Mouse (Mus musculus): ENCODE results near the gene Edem1. TPM values are rescaled to one million over a fixed set of nuclear protein-coding genes. Genes with fewer than 3 reads are reported as not detected.
A peak's percentile ranks its signal among the peaks of the same experiment; 100 is the strongest.

Edem1 gene
- polyA plus RNA-seq (2015; fragmentation: Nextera tagmentation; extraction: Ambion mirVana), result 10.7 and 15.1 TPM in 2 replicates

DNA sequence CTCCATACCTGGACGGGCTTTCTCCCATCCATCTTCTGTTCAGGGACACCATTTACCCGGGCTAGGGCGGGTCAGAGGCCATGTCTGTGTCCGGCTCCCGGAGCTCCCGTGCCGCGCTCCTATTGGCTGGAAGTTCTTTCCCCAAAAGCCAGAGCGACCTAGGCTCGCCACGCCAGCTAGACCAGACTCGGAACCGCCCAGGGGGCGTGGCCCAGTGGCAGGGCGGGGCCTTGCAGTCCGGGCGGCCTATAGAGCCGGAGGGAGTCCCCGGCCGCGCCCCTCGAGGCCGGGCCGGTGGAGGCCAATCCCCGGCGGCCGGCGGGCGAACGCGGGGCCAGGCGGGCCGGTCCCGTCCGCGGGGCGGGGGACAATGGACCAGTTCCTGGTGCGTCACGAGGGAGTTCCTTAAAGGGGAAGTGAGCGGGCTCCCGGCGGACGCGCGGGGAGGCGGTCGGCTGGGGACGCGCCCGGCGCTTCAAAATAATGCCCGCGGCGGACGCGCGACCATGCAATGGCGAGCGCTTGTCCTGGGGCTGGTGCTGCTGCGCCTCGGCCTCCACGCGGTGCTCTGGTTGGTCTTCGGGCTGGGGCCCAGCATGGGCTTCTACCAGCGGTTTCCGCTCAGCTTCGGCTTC, at the start of gene Edem1:
TSS of gene Edem1 (plus strand) at position 408 of the 635 bp plus-strand sequence.
- under 1% methylated on average over 67 of the region's 67 CpGs for WGBS
- no peaks in the 10 kb centered on the region for H3K9me3 ChIP-seq (replicated peaks)
- peak within 1 kb of the TSS; percentile 87 for H3K4me2 ChIP-seq
- ATAC-seq (replicated peaks; ENCODE audit: insufficient number of reproducible peaks, insufficient read depth, low FRiP score, low read depth), result peak; percentile 99
- H3K9ac ChIP-seq, result peak within 1 kb of the TSS; percentile 93
- H3K4me3 ChIP-seq, result peak within 1 kb of the TSS; percentile 91
- peak within 1 kb of the TSS; percentile 85 for H3K27ac ChIP-seq
- peaks cover 3% of the 10 kb centered on the region for H3K36me3 ChIP-seq
- H3K4me1 ChIP-seq (replicated peaks), result peaks cover 17% of the 10 kb centered on the region
- H3K27me3 ChIP-seq, result no peaks in the 10 kb centered on the region

DNA sequence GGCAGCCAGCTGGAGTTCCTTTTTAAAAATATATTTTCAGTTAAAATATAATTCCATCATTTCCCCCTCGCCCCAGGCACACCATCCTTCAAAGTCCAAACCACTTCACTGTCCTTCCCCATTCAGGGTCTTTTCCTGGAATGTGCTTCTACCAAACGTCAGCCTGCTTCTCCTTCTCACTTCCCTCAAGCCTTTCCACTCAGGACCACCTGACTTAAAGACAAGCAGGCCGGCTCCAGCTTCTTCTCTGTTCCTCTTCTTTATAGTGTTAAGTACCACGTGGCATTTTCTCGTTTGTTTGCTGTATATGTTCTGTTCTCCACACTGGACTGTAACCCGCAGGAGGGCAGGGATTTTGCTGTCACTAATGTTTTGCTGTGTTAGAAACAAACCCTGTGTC, 46.6 kb upstream of the Edem1 start:
- no peaks in the 10 kb centered on the region for H3K27me3 ChIP-seq
- no peaks in the 10 kb centered on the region for H3K36me3 ChIP-seq
- no peak overlapping the region for H3K4me2 ChIP-seq
- ATAC-seq (replicated peaks; ENCODE audit: insufficient number of reproducible peaks, insufficient read depth, low FRiP score, low read depth), result no peak
- no peak overlapping the region for H3K9ac ChIP-seq
- no peak overlapping the region for H3K4me3 ChIP-seq
- 50% methylated on average over 6 of the region's 6 CpGs for WGBS
- peaks cover 20% of the 10 kb centered on the region for H3K4me1 ChIP-seq (replicated peaks)
- H3K9me3 ChIP-seq (replicated peaks), result no peaks in the 10 kb centered on the region
- H3K27ac ChIP-seq, result no peak overlapping the region

GRCm38 (mm10) chr6:108782526-108783183, 45.8 kb upstream of the Edem1 start, which contains the start of gene Arl8b:
Arl8b (plus strand) TSS chr6:108783099.
- Histone ChIP-seq H3K9me3 (replicated peaks) (no peaks in the 10 kb centered on the region), H3K36me3 (no peaks in the 10 kb centered on the region), H3K27me3 (no peaks in the 10 kb centered on the region), H3K4me2 (peak within 1 kb of the TSS; percentile 74), H3K27ac (peak within 1 kb of the TSS; percentile 85), H3K4me3 (peak within 1 kb of the TSS; percentile 96), H3K4me1 (replicated peaks) (peaks cover 20% of the 10 kb centered on the region), H3K9ac (peak within 1 kb of the TSS; percentile 92)
- 9% methylated on average over 36 of the region's 36 CpGs for WGBS
- peak; percentile 92 for ATAC-seq (replicated peaks; ENCODE audit: insufficient number of reproducible peaks, insufficient read depth, low FRiP score, low read depth)

- no peaks in the 10 kb centered on the region for H3K9me3 ChIP-seq (replicated peaks)
- WGBS, result under 1% methylated on average over 57 of the region's 57 CpGs
- H3K27me3 ChIP-seq, result no peaks in the 10 kb centered on the region
- H3K4me1 ChIP-seq (replicated peaks), result peaks cover 20% of the 10 kb centered on the region
- no peaks in the 10 kb centered on the region for H3K36me3 ChIP-seq
- peak; percentile 50 for ATAC-seq (replicated peaks; ENCODE audit: insufficient number of reproducible peaks, insufficient read depth, low FRiP score, low read depth)
- H3K9ac ChIP-seq, result peak overlapping the region; percentile 92
- peak overlapping the region; percentile 74 for H3K4me2 ChIP-seq
- peak overlapping the region; percentile 96 for H3K4me3 ChIP-seq
- H3K27ac ChIP-seq, result peak overlapping the region; percentile 85
These were observed 45.1 kb upstream of the Edem1 start for GRCm38 (mm10) chr6:108783184-108783881.

GRCm38 (mm10) chr6:108784056-108784455, 44.4 kb upstream of the Edem1 start:
- Histone ChIP-seq H3K4me3 (peak overlapping the region; percentile 96), H3K9ac (peak overlapping the region; percentile 92), H3K36me3 (no peaks in the 10 kb centered on the region), H3K4me1 (replicated peaks) (peaks cover 20% of the 10 kb centered on the region), H3K27ac (peak overlapping the region; percentile 85), H3K27me3 (no peaks in the 10 kb centered on the region), H3K9me3 (replicated peaks) (no peaks in the 10 kb centered on the region), H3K4me2 (peak overlapping the region; percentile 74)
- 23% methylated on average over 11 of the region's 11 CpGs for WGBS
- no peak for ATAC-seq (replicated peaks; ENCODE audit: insufficient number of reproducible peaks, insufficient read depth, low FRiP score, low read depth)

DNA sequence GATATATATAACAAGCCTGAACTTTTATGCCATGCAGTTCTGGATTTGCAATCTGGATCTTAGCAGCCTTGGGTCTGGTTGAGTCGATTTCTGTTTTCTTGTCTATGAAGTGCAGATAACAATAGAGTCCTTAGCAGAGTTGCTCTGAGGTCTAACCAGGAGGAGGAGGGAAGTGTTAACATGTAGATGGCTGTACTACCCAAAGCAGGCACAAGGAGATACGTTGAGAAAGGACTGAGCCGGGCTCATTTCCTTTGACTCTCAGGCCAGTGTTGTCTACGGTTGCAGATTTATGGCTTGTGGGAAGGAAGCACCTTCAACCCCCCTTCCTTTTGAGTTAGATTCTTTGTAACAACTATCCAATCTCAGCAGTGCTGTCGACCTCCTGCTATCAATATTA, 43.6 kb upstream of the Edem1 start:
- 46% methylated on average over 5 of the region's 5 CpGs for WGBS
- Histone ChIP-seq H3K9me3 (replicated peaks) (no peaks in the 10 kb centered on the region), H3K27me3 (no peaks in the 10 kb centered on the region), H3K27ac (no peak overlapping the region), H3K4me1 (replicated peaks) (peaks cover 20% of the 10 kb centered on the region), H3K36me3 (no peaks in the 10 kb centered on the region), H3K4me2 (peak overlapping the region; percentile 74), H3K4me3 (peak overlapping the region; percentile 96), H3K9ac (peak overlapping the region; percentile 92; the same call in 1 of the 2 replicates)
- ATAC-seq (replicated peaks; ENCODE audit: insufficient number of reproducible peaks, insufficient read depth, low FRiP score, low read depth), result no peak

GRCm38 (mm10) chr6:108785551-108785950, 42.9 kb upstream of the Edem1 start:
- H3K4me2 ChIP-seq, result peak overlapping the region; percentile 74; the same call in 1 of the 2 replicates
- no peak overlapping the region for H3K9ac ChIP-seq
- no peaks in the 10 kb centered on the region for H3K36me3 ChIP-seq
- no peaks in the 10 kb centered on the region for H3K27me3 ChIP-seq
- H3K4me1 ChIP-seq (replicated peaks), result peaks cover 20% of the 10 kb centered on the region
- no peak overlapping the region for H3K27ac ChIP-seq
- ATAC-seq (replicated peaks; ENCODE audit: insufficient number of reproducible peaks, insufficient read depth, low FRiP score, low read depth), result no peak
- 85% methylated on average over 3 of the region's 3 CpGs for WGBS
- H3K4me3 ChIP-seq, result no peak overlapping the region
- no peaks in the 10 kb centered on the region for H3K9me3 ChIP-seq (replicated peaks)

GRCm38 (mm10) chr6:108791498-108791897, 36.9 kb upstream of the Edem1 start:
- no peaks in the 10 kb centered on the region for H3K27me3 ChIP-seq
- H3K36me3 ChIP-seq, result no peaks in the 10 kb centered on the region
- peaks cover 15% of the 10 kb centered on the region for H3K4me1 ChIP-seq (replicated peaks)
- 74% methylated on average over 5 of the region's 5 CpGs for WGBS
- no peak overlapping the region for H3K4me3 ChIP-seq
- no peak overlapping the region for H3K27ac ChIP-seq
- no peak for ATAC-seq (replicated peaks; ENCODE audit: insufficient number of reproducible peaks, insufficient read depth, low FRiP score, low read depth)
- H3K9ac ChIP-seq, result no peak overlapping the region
- H3K9me3 ChIP-seq (replicated peaks), result no peaks in the 10 kb centered on the region
- H3K4me2 ChIP-seq, result no peak overlapping the region

- H3K9me3 ChIP-seq (replicated peaks), result no peaks in the 10 kb centered on the region
- no peak for ATAC-seq (replicated peaks; ENCODE audit: insufficient number of reproducible peaks, insufficient read depth, low FRiP score, low read depth)
- H3K36me3 ChIP-seq, result no peaks in the 10 kb centered on the region
- WGBS, result 41% methylated on average over 1 of the region's 1 CpGs
- no peak overlapping the region for H3K4me3 ChIP-seq
- H3K9ac ChIP-seq, result no peak overlapping the region
- H3K4me2 ChIP-seq, result no peak overlapping the region
- H3K4me1 ChIP-seq (replicated peaks), result peaks cover 15% of the 10 kb centered on the region
- no peak overlapping the region for H3K27ac ChIP-seq
- H3K27me3 ChIP-seq, result no peaks in the 10 kb centered on the region
These were observed 32.5 kb upstream of the Edem1 start for GRCm38 (mm10) chr6:108795912-108796311.

- Histone ChIP-seq H3K27me3 (no peaks in the 10 kb centered on the region), H3K36me3 (no peaks in the 10 kb centered on the region), H3K4me3 (no peak overlapping the region), H3K27ac (no peak overlapping the region), H3K4me2 (no peak overlapping the region), H3K9me3 (replicated peaks) (no peaks in the 10 kb centered on the region), H3K4me1 (replicated peaks) (peaks cover 13% of the 10 kb centered on the region), H3K9ac (no peak overlapping the region)
- no peak for ATAC-seq (replicated peaks; ENCODE audit: insufficient number of reproducible peaks, insufficient read depth, low FRiP score, low read depth)
- WGBS, result 61% methylated on average over 2 of the region's 2 CpGs
These were observed 31.7 kb upstream of the Edem1 start for GRCm38 (mm10) chr6:108796706-108797105.

DNA sequence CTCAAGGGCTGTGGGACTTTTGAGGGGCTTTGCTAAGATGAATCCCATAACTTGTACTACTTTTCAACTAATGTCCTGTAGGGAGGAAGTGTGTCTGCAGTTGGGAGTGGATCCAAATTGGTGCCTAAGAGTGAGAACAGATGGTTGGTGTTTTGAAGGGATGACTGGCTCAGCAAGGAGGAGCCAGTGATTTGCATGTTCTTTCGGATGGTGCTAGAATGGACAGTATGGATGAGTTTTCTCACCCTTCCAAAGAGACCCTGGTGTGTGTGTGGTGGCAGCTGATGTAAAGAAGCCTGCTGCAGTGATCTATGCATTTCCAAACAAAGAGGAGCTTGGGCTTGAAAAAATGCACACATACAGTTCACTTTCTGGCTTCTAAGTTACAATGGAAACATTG, 23.2 kb upstream of the Edem1 start:
- Histone ChIP-seq H3K4me3 (no peak overlapping the region), H3K9me3 (replicated peaks) (no peaks in the 10 kb centered on the region), H3K4me2 (no peak overlapping the region), H3K27ac (no peak overlapping the region), H3K27me3 (no peaks in the 10 kb centered on the region), H3K9ac (no peak overlapping the region), H3K36me3 (no peaks in the 10 kb centered on the region), H3K4me1 (replicated peaks) (peaks cover 5% of the 10 kb centered on the region; the same call in 1 of the 2 replicates)
- no peak for ATAC-seq (replicated peaks; ENCODE audit: insufficient number of reproducible peaks, insufficient read depth, low FRiP score, low read depth)
- 46% methylated on average over 1 of the region's 1 CpGs for WGBS

All from heart, embryonic 15.5 days (tissue).